Mouse (Mus musculus) limb, embryonic 14.5 days (tissue): ENCODE measurements around the gene Dyx1c1. TPM values are rescaled to one million over a fixed set of nuclear protein-coding genes. Genes with fewer than 3 reads are reported as not detected.

ENCODE experiments used
- ATAC-seq: fragments of 200-750 bp; cut with Nextera tagmentation; 2 replicates; pipeline ENCODE4 v1.8.0; 2017; ENCODE audit warnings: low read depth, moderate number of reproducible peaks, moderate TSS enrichment; ENCODE audit not compliant: low FRiP score
- DNase-seq: peaks from one replicate; pipeline ENCODE4 v3.0.0-alpha.2; 2015; ENCODE audit warnings: low spot score
- H3K27ac ChIP-seq: fragments of 300-500 bp; sonication (generic); replicated peaks from 2 replicates; pipeline ENCODE4 v1.5.1; 2014; ENCODE audit warnings: low read depth, mild to moderate bottlenecking, low read length, moderate library complexity, mixed read lengths
- H3K27me3 ChIP-seq: fragments of 300-500 bp; sonication (generic); 2 replicates; pipeline ENCODE4 v1.6.1; 2014; ENCODE audit warnings: low read length, mixed read lengths; ENCODE audit not compliant: control insufficient read depth, insufficient read depth
- H3K36me3 ChIP-seq: fragments of 300-500 bp; sonication (generic); 2 replicates; pipeline ENCODE4 v1.6.1; 2014; ENCODE audit warnings: mild to moderate bottlenecking, low read length, moderate library complexity, mixed read lengths; ENCODE audit not compliant: control insufficient read depth, insufficient read depth
- H3K4me1 ChIP-seq: fragments of 300-500 bp; sonication (generic); 2 replicates; pipeline ENCODE4 v1.6.1; 2014; ENCODE audit warnings: antibody characterized with exemption, low read length, mixed read lengths; ENCODE audit not compliant: control insufficient read depth, insufficient read depth
- H3K4me2 ChIP-seq: fragments of 300-500 bp; sonication (generic); replicated peaks from 2 replicates; pipeline ENCODE4 v1.6.1; 2014; ENCODE audit warnings: low read depth, mild to moderate bottlenecking, low read length, moderate library complexity; ENCODE audit not compliant: severe bottlenecking
- H3K4me3 ChIP-seq: fragments of 300-500 bp; sonication (generic); replicated peaks from 2 replicates; pipeline ENCODE4 v1.5.1; 2014; ENCODE audit warnings: low read length
- H3K9ac ChIP-seq: fragments of 300-500 bp; sonication (generic); 2 replicates; pipeline ENCODE4 v1.6.1; 2014; ENCODE audit warnings: mild to moderate bottlenecking, low read depth, low read length, moderate library complexity; ENCODE audit not compliant: severe bottlenecking
- H3K9me3 ChIP-seq: fragments of 300-500 bp; sonication (generic); 2 replicates; pipeline ENCODE4 v1.6.1; 2016; ENCODE audit warnings: low read length; ENCODE audit not compliant: control insufficient read depth
- POLR2A ChIP-seq: fragments of 200-500 bp; IDR thresholded peaks from 2 replicates; pipeline ENCODE4 v1.8.0; 2012; ENCODE audit warnings: inconsistent platforms, mild to moderate bottlenecking, moderate library complexity, borderline replicate concordance; ENCODE audit not compliant: insufficient read depth, insufficient read length; ENCODE audit errors: extremely low read depth
- WGBS: fragments of 180-500 bp; shearing (Covaris S2); extraction: QIAGEN DNeasy Blood & Tissue Kit; methylation state at CpG from one replicate; pipeline ENCODE4 v1.1.7; 2014; 5-methylcytosine and 5-hydroxymethylcytosine counted together
- polyA plus RNA-seq, 2 experiments: library from polyadenylated mRNA; depleted of rRNA in 1 of 2; stranded (reverse) in 1 of 2; unstranded in 1 of 2; fragments of >200 nt; fragmentation: Nextera tagmentation in 1 of 2; extraction: Ambion mirVana in 1 of 2; gene quantifications; 2 replicates each; pipeline versions ENCODE4 v1.2.1 to v1.2.3; 2012 to 2014

Gene Dyx1c1
- polyA plus RNA-seq, 2 experiments, result 1.6 to 2.0 TPM

DNA sequence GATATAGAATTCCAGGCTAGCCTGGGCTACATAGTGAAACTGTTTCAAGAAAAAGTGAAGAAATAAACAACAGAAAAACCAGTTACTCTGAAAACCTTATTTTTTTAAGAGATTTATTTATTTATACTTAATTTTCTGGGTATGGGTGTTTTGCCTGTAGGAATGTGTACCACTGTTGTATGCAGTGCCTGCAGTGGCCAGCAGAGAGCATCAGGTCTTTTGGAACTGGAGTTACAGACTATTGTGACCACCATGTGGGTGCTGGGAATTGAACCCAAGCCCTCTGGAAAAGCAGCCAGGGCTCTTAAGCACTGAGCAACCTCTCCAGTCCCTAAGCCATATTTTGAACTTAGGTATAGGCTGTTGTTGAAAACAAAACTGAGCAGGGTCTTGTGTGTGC lies 14.4 kb downstream of the Dyx1c1 start:
- Histone ChIP-seq H3K36me3 (no peaks in the 10 kb centered on the region), H3K9ac (no peak overlapping the region), H3K9me3 (no peaks in the 10 kb centered on the region), H3K27me3 (no peaks in the 10 kb centered on the region), H3K4me2 (no peak overlapping the region), H3K4me1 (no peaks in the 10 kb centered on the region), H3K27ac (no peak overlapping the region), H3K4me3 (no peak overlapping the region)
- ATAC-seq (no peak), DNase-seq (no peak)
- no peak for TF ChIP-seq POLR2A

DNA sequence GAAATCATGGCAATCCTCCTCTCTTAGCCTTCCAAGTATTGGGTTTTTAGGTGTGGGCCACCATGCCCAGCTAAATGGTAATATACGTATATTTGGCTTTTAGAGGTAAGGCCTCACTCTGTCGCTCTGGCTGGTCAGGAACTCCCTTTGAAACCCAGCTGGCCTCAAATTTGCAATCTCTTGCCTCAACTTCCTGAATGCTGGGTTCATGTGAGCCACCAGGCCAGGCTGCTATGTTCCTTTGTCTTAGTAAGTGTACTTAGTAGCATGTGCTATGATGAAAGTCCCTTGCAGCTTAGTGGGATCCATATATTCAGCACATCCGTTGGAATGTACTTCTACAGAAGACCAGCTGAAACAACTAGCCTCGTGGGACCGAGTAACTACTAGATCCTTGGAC lies 16.1 kb downstream of the Dyx1c1 start:
- Histone ChIP-seq H3K27ac (no peak overlapping the region), H3K4me3 (no peak overlapping the region), H3K4me2 (no peak overlapping the region), H3K36me3 (no peaks in the 10 kb centered on the region), H3K9ac (no peak overlapping the region), H3K27me3 (no peaks in the 10 kb centered on the region), H3K4me1 (no peaks in the 10 kb centered on the region), H3K9me3 (no peaks in the 10 kb centered on the region)
- 86% methylated on average over 5 of the region's 5 CpGs for WGBS
- DNase-seq (no peak), ATAC-seq (no peak)
- no peak for TF ChIP-seq POLR2A

DNA sequence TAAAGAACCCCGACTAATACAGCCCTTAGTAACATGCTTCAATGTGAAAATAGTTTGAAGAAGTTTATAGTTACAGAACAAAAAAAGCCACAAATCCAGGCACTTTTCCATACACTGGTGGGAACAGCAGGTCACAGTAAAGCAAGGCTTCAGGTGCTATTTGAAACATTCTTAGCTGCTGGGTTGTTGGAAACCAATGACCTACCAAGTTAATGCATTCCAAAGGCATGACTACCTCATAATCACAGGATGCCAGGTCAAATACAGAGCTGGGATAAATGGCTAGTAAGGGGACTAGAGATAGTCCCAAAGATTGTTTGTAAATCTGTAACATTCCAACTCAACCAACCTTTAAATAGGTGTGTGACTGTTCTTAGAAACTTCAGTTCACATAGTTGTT lies 16.7 kb downstream of the Dyx1c1 start:
- Histone ChIP-seq H3K9ac (no peak overlapping the region), H3K4me3 (no peak overlapping the region), H3K4me2 (no peak overlapping the region), H3K27me3 (no peaks in the 10 kb centered on the region), H3K27ac (no peak overlapping the region), H3K9me3 (no peaks in the 10 kb centered on the region), H3K4me1 (no peaks in the 10 kb centered on the region), H3K36me3 (no peaks in the 10 kb centered on the region)
- TF ChIP-seq POLR2A, result no peak
- WGBS, result 84% methylated on average over 1 of the region's 1 CpGs
- ATAC-seq, result no peak
- DNase-seq, result no peak

DNA sequence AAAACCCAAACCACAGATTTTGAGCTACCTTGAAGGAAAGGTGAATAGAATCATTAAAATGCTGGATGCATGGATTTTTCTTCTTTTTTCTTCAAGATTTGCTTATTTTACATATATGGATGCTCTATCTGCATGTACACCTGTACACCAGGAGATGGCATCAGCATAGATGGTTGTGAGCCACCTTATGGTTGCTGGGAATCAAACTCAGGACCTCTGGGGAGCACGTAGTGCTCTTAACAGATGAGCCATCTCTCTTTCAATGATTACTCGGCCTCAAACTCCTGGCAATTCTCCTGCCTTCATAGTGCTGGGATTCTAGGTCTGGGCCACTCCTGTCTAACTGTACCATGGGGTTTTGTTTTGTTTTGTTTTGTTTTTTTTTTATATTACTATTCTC lies 24.5 kb downstream of the Dyx1c1 start:
- Histone ChIP-seq H3K9ac (no peak overlapping the region), H3K9me3 (no peaks in the 10 kb centered on the region), H3K27me3 (no peaks in the 10 kb centered on the region), H3K36me3 (no peaks in the 10 kb centered on the region), H3K4me3 (no peak overlapping the region), H3K4me2 (no peak overlapping the region), H3K4me1 (peaks cover 3% of the 10 kb centered on the region; the same call in 1 of the 2 replicates), H3K27ac (no peak overlapping the region)
- DNase-seq, result no peak
- no peak for ATAC-seq
- TF ChIP-seq POLR2A, result no peak
- 67% methylated on average over 2 of the region's 2 CpGs for WGBS

DNA sequence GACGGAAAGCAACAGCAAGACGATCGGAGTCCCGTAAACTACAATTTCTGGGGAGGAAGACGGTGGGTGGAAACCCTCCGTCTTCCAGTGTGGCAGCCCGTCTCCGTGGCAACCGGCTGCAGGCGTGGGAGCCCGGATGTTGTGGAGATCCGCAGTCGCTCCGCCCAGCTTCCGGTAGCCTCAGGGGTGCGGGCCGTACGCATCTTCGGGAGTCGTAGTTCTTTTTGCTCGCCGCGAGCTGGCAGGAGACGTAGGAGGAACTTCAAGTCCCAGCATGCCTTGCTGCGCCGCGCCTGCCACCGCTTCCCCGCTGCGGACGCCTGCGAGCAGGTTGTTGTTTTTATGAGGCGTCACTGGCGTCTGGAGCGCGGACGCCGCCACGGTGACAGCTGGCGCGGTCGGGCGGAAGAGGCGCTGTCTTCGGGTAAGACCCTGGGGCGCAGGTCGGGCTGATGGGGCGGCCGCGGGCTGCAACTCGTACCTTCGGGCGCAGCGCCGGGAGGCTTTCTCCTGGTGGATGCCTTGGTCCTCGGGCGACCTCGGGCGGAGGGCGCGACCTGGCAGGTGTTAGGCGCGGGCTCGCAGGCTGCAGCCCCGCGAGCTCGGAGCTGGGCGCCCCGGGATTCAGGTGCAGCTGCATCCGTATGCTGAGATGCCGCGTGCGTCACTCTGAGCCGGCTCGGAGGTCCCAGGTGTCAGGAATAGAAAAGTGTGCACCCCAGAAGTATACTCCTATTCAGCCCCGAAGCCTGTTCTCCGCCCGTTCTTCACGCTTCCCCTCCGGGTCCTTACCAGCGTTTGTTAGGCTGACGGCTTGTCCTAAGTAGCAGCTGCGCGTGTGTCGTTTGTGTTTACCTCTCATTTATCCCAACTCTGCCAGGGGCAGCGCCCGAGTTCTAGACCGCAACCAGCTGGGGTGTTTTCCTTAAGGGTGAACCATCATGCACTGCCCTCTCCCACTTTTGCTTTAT lies 26.9 kb downstream of the Dyx1c1 start, which contains the start of the genes Ccpg1os and Ccpg1:
TSS of gene Ccpg1os (minus strand) at position 133 of the 971 bp plus-strand sequence.
TSS of gene Ccpg1 (plus strand) at position 180 of the 971 bp plus-strand sequence.
- Histone ChIP-seq H3K4me3 (peak within 1 kb of the TSS; percentile 78), H3K9ac (peak within 1 kb of the TSS; percentile 66), H3K36me3 (no peaks in the 10 kb centered on the region), H3K27me3 (no peaks in the 10 kb centered on the region), H3K4me2 (peak within 1 kb of the TSS; percentile 87), H3K9me3 (no peaks in the 10 kb centered on the region), H3K27ac (no peak within 1 kb of the TSS), H3K4me1 (peaks cover 3% of the 10 kb centered on the region; the same call in 1 of the 2 replicates)
- DNase-seq, result peak; percentile 95
- WGBS, result under 1% methylated on average over 83 of the region's 88 CpGs
- TF ChIP-seq POLR2A, result no peak
- ATAC-seq, result peak; percentile 99
